Mouse (Mus musculus): ENCODE results near the gene Gpalpp1. TPM values are rescaled to one million over a fixed set of nuclear protein-coding genes. Genes with fewer than 3 reads are reported as not detected.

Gene Gpalpp1
- polyA plus RNA-seq, 1 experiment = 30.5 TPM

DNA sequence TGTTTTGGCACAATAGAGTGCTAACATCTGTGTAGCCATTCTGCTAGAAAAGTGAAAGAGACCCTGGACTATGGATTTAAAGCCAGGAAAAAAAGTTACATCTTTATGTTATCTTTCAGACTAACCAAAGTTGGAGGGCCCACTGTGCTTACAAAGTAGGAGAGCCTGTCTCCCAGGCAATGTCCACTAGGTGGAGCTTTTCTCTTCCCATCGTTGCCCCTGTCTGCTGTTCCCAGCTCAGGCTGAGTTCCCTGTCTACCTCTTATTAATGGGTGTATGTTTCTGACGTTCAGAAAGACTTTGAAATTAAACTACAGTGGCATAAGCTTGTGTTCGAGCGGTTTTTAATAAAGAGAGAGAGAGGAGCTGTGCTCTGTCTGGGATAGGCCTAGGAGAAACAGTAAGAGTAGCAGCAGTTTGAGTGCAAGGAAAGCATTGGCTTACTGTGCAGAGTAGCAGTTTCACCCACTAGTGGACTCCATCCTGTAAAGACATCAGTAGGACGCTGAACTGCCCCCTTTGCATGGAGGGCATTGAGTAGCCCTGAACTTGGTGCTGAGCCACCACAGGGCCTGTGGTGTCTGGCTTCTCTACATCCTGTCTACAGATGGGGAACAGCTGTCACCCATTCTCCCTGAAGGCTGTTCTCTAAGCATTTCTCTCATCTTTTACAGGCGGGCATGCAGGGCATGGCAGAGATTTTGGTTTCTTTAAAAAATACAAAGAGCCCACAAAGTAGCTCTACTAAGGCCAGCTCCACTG lies 11.5 kb upstream of the Gpalpp1 start:
- Histone ChIP-seq H3K27ac (ENCODE audit: insufficient read depth, low read length) (no peak overlapping the region), H3K9ac (ENCODE audit: low read depth, poor library complexity, severe bottlenecking) (no peak overlapping the region), H3K27me3 (ENCODE audit: control insufficient read depth, insufficient read depth, low read length, poor library complexity, severe bottlenecking) (no peaks in the 10 kb centered on the region), H3K4me1 (ENCODE audit: control insufficient read depth, insufficient read depth, low read length) (no peaks in the 10 kb centered on the region), H3K9me3 (replicated peaks; ENCODE audit: control insufficient read depth, insufficient read depth, low read length, poor library complexity, severe bottlenecking) (peaks cover 6% of the 10 kb centered on the region), H3K4me3 (ENCODE audit: low read depth, low read length) (no peak overlapping the region), H3K36me3 (ENCODE audit: control insufficient read depth, insufficient read depth, low read length, poor library complexity, severe bottlenecking) (peaks cover 89% of the 10 kb centered on the region)
- TF ChIP-seq CTCF (IDR thresholded peaks at IDR 0.05; ENCODE audit: low read depth, low read length) = peak; percentile 68
- TF ChIP-seq EP300 (IDR thresholded peaks at IDR 0.05; ENCODE audit: insufficient read depth, low read depth, low read length) = no peak
- no peak for TF ChIP-seq POLR2A (IDR thresholded peaks at IDR 0.05; ENCODE audit: insufficient read depth, low read length)

DNA sequence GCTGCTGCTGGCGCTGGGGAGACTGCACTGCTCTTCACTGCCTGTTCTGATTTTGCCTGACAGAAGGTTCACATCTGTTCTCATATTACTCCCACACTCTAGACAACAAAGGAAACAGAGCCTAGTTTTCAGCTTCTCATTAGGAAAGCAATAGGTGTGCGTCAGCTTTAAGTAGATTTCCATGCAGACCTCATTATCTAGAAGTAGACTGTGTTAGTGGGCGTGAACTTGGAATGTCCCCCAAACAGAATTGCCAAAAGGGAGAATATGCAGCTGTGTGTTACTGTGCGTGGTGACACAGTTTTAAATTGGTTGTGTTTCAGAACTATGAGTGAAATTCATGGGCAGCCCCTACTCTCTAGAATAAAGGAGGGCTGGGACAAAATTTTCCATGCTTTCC lies 9.9 kb upstream of the Gpalpp1 start:
- Histone ChIP-seq H3K36me3 (ENCODE audit: control insufficient read depth, insufficient read depth, low read length, poor library complexity, severe bottlenecking) (peaks cover 87% of the 10 kb centered on the region), H3K9me3 (replicated peaks; ENCODE audit: control insufficient read depth, insufficient read depth, low read length, poor library complexity, severe bottlenecking) (no peaks in the 10 kb centered on the region), H3K27ac (ENCODE audit: insufficient read depth, low read length) (no peak overlapping the region), H3K4me1 (ENCODE audit: control insufficient read depth, insufficient read depth, low read length) (no peaks in the 10 kb centered on the region), H3K9ac (ENCODE audit: low read depth, poor library complexity, severe bottlenecking) (no peak overlapping the region), H3K4me3 (ENCODE audit: low read depth, low read length) (no peak overlapping the region), H3K27me3 (ENCODE audit: control insufficient read depth, insufficient read depth, low read length, poor library complexity, severe bottlenecking) (no peaks in the 10 kb centered on the region)
- no peak for TF ChIP-seq CTCF (IDR thresholded peaks at IDR 0.05; ENCODE audit: low read depth, low read length)
- TF ChIP-seq EP300 (IDR thresholded peaks at IDR 0.05; ENCODE audit: insufficient read depth, low read depth, low read length) = no peak
- TF ChIP-seq POLR2A (IDR thresholded peaks at IDR 0.05; ENCODE audit: insufficient read depth, low read length) = no peak

DNA sequence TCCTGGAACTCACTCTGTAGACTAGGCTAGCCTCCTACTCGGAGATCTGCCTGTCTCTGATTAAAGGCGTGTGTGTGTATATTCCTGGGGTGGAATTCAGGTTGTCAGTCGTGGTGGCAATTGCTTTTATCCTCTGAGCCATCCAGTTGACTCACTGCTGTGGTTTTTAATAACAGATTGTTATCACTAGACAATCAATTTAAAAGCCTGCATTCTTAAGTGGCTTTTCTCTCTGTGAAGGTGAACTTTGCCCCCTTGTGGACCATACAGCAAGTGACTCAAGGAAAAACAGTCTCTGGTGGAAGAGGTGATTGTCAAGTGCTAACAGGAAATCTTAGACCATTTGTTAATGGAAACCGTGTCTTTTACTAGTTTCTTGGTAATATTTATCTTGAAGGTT lies 8.4 kb upstream of the Gpalpp1 start:
- Histone ChIP-seq H3K4me1 (ENCODE audit: control insufficient read depth, insufficient read depth, low read length) (no peaks in the 10 kb centered on the region), H3K9ac (ENCODE audit: low read depth, poor library complexity, severe bottlenecking) (no peak overlapping the region), H3K4me3 (ENCODE audit: low read depth, low read length) (no peak overlapping the region), H3K9me3 (replicated peaks; ENCODE audit: control insufficient read depth, insufficient read depth, low read length, poor library complexity, severe bottlenecking) (no peaks in the 10 kb centered on the region), H3K36me3 (ENCODE audit: control insufficient read depth, insufficient read depth, low read length, poor library complexity, severe bottlenecking) (peaks cover 88% of the 10 kb centered on the region), H3K27me3 (ENCODE audit: control insufficient read depth, insufficient read depth, low read length, poor library complexity, severe bottlenecking) (no peaks in the 10 kb centered on the region), H3K27ac (ENCODE audit: insufficient read depth, low read length) (no peak overlapping the region)
- TF ChIP-seq CTCF (IDR thresholded peaks at IDR 0.05; ENCODE audit: low read depth, low read length) (no peak), EP300 (IDR thresholded peaks at IDR 0.05; ENCODE audit: insufficient read depth, low read depth, low read length) (no peak)

DNA sequence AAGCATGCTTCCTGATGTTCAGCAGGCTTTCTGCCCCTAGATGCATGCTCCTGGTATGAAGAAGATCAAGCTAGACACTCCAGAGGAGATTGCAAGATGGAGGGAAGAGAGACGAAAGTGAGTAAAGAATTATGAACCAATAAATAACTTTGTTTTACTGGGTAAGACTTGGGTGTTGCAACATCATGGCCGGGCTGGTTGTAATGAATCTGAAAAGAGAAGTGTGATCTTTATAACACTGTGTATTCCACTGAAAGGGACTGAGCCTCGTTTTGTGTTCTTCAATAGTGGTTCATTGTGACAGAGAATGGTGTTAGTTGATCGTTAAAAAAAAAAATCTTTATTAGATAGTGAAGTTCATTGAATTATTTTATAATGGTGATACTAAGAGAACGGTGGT lies 5.2 kb upstream of the Gpalpp1 start:
- H3K9ac ChIP-seq (ENCODE audit: low read depth, poor library complexity, severe bottlenecking) = no peak overlapping the region
- H3K9me3 ChIP-seq (replicated peaks; ENCODE audit: control insufficient read depth, insufficient read depth, low read length, poor library complexity, severe bottlenecking) = no peaks in the 10 kb centered on the region
- H3K4me1 ChIP-seq (ENCODE audit: control insufficient read depth, insufficient read depth, low read length) = no peaks in the 10 kb centered on the region
- TF ChIP-seq EP300 (IDR thresholded peaks at IDR 0.05; ENCODE audit: insufficient read depth, low read depth, low read length) (no peak), CTCF (IDR thresholded peaks at IDR 0.05; ENCODE audit: low read depth, low read length) (no peak), POLR2A (IDR thresholded peaks at IDR 0.05; ENCODE audit: insufficient read depth, low read length) (no peak)
- peaks cover 72% of the 10 kb centered on the region for H3K36me3 ChIP-seq (ENCODE audit: control insufficient read depth, insufficient read depth, low read length, poor library complexity, severe bottlenecking)
- no peaks in the 10 kb centered on the region for H3K27me3 ChIP-seq (ENCODE audit: control insufficient read depth, insufficient read depth, low read length, poor library complexity, severe bottlenecking)
- H3K4me3 ChIP-seq (ENCODE audit: low read depth, low read length) = no peak overlapping the region
- no peak overlapping the region for H3K27ac ChIP-seq (ENCODE audit: insufficient read depth, low read length)

DNA sequence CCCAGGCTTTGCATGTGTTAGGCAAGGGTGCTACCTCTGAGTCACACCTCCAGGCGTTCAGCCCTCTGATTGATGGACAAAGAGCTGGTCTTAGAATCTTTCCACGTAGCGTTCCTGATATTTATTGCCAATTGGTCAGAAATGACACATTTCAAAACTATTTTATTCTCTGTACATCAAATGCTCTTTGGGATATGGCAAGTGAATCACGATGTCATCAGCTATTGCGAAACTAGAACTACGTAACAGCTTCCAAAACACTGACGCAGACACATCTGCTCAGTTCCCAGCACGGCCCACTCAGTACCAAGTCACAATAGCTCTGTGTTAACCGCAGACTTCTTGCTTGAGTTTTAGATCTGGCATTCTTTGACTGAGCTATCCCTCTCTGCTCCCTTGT lies 11.0 kb downstream of the Gpalpp1 start:
- Histone ChIP-seq H3K36me3 (ENCODE audit: control insufficient read depth, insufficient read depth, low read length, poor library complexity, severe bottlenecking) (peaks cover 12% of the 10 kb centered on the region), H3K27ac (ENCODE audit: insufficient read depth, low read length) (no peak overlapping the region), H3K9me3 (replicated peaks; ENCODE audit: control insufficient read depth, insufficient read depth, low read length, poor library complexity, severe bottlenecking) (no peaks in the 10 kb centered on the region), H3K27me3 (ENCODE audit: control insufficient read depth, insufficient read depth, low read length, poor library complexity, severe bottlenecking) (no peaks in the 10 kb centered on the region), H3K9ac (ENCODE audit: low read depth, poor library complexity, severe bottlenecking) (no peak overlapping the region), H3K4me1 (ENCODE audit: control insufficient read depth, insufficient read depth, low read length) (no peaks in the 10 kb centered on the region), H3K4me3 (ENCODE audit: low read depth, low read length) (no peak overlapping the region)
- TF ChIP-seq POLR2A (IDR thresholded peaks at IDR 0.05; ENCODE audit: insufficient read depth, low read length) = no peak
- no peak for TF ChIP-seq EP300 (IDR thresholded peaks at IDR 0.05; ENCODE audit: insufficient read depth, low read depth, low read length)
- TF ChIP-seq CTCF (IDR thresholded peaks at IDR 0.05; ENCODE audit: low read depth, low read length) = no peak

DNA sequence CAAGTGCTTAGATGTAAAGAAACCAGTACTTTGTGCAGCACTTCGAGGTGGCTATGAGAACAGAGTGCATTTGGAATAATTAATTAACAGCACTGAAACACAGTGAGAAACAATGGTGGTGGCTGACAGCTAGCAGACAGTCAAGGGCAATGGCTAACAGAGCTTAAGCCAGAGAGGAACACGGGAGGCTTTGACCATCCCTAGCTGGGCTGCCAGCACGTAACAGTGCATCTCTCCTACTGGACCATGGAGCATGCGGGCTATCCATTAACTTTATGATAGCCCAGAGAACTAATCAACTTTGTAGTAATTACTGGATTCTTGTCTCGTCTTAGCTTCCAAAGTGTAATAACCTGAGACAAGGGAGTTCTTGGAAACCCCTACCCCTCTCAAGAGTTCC lies 12.7 kb downstream of the Gpalpp1 start:
- H3K27ac ChIP-seq (ENCODE audit: insufficient read depth, low read length) = no peak overlapping the region
- H3K9me3 ChIP-seq (replicated peaks; ENCODE audit: control insufficient read depth, insufficient read depth, low read length, poor library complexity, severe bottlenecking) = no peaks in the 10 kb centered on the region
- H3K27me3 ChIP-seq (ENCODE audit: control insufficient read depth, insufficient read depth, low read length, poor library complexity, severe bottlenecking) = no peaks in the 10 kb centered on the region
- H3K36me3 ChIP-seq (ENCODE audit: control insufficient read depth, insufficient read depth, low read length, poor library complexity, severe bottlenecking) = peaks cover 16% of the 10 kb centered on the region
- TF ChIP-seq EP300 (IDR thresholded peaks at IDR 0.05; ENCODE audit: insufficient read depth, low read depth, low read length) (no peak), POLR2A (IDR thresholded peaks at IDR 0.05; ENCODE audit: insufficient read depth, low read length) (no peak), CTCF (IDR thresholded peaks at IDR 0.05; ENCODE audit: low read depth, low read length) (no peak)
- no peak overlapping the region for H3K4me3 ChIP-seq (ENCODE audit: low read depth, low read length)
- no peaks in the 10 kb centered on the region for H3K4me1 ChIP-seq (ENCODE audit: control insufficient read depth, insufficient read depth, low read length)
- no peak overlapping the region for H3K9ac ChIP-seq (ENCODE audit: low read depth, poor library complexity, severe bottlenecking)
